Mouse (Mus musculus) forebrain, postnatal 0 days (tissue): ENCODE results near the gene Itpkb. TPM values are rescaled to one million over a fixed set of nuclear protein-coding genes. Genes with fewer than 3 reads are reported as not detected.

Experiments used
- ATAC-seq: fragments of 200-750 bp; cut with Nextera tagmentation; 2 replicates; pipeline ENCODE4 v1.8.0; 2017; ENCODE audit warnings: mild to moderate bottlenecking, moderate library complexity
- DNase-seq: peaks from one replicate; pipeline ENCODE4 v3.0.0-alpha.2; 2015
- H3K27ac ChIP-seq: fragments of 300-500 bp; sonication (generic); 2 replicates; pipeline ENCODE4 v1.5.1; 2014; ENCODE audit warnings: low read depth, mild to moderate bottlenecking, antibody characterized with exemption, low read length, moderate library complexity, mixed read lengths
- H3K27me3 ChIP-seq: fragments of 300-500 bp; sonication (generic); 2 replicates; pipeline ENCODE4 v1.6.1; 2014; ENCODE audit warnings: mild to moderate bottlenecking, low read length, mixed read lengths; ENCODE audit not compliant: insufficient read depth
- H3K36me3 ChIP-seq: fragments of 300-500 bp; sonication (generic); 2 replicates; pipeline ENCODE4 v1.6.1; 2014; ENCODE audit warnings: mild to moderate bottlenecking, moderate library complexity; ENCODE audit not compliant: insufficient read depth
- H3K4me1 ChIP-seq: fragments of 300-500 bp; sonication (generic); 2 replicates; pipeline ENCODE4 v1.6.1; 2014; ENCODE audit warnings: antibody characterized with exemption; ENCODE audit not compliant: insufficient read depth
- H3K4me2 ChIP-seq: fragments of 300-500 bp; sonication (generic); 2 replicates; pipeline ENCODE4 v1.6.1; 2014; ENCODE audit warnings: low read depth, mild to moderate bottlenecking, moderate library complexity
- H3K4me3 ChIP-seq: fragments of 300-500 bp; sonication (generic); 2 replicates; pipeline ENCODE4 v1.5.1; 2014; ENCODE audit warnings: low read depth, low read length, mixed read lengths
- H3K9ac ChIP-seq: fragments of 300-500 bp; sonication (generic); 2 replicates; pipeline ENCODE4 v1.6.1; 2014; ENCODE audit warnings: mild to moderate bottlenecking
- H3K9me3 ChIP-seq: fragments of 300-500 bp; sonication (generic); 2 replicates; pipeline ENCODE4 v1.6.1; 2016; ENCODE audit warnings: low read length
- CTCF ChIP-seq: sonication (generic); IDR thresholded peaks from 2 replicates; pipeline ENCODE4 v1.5.1; 2016; ENCODE audit warnings: antibody characterized with exemption, control low read depth, low read depth
- WGBS: fragments of 180-500 bp; shearing (Covaris S2); extraction: QIAGEN DNeasy Blood & Tissue Kit; methylation state at CpG from one replicate; pipeline ENCODE4 v1.1.7; 2014; 5-methylcytosine and 5-hydroxymethylcytosine counted together
- polyA plus RNA-seq: library from polyadenylated mRNA; unstranded; fragments of >200 nt; fragmentation: Nextera tagmentation; extraction: Ambion mirVana; gene quantifications from 2 replicates; pipeline ENCODE4 v1.2.1, GENCODE M21; 2015
- total RNA-seq: library from RNA; depleted of rRNA; stranded (reverse); fragments of >200 nt; gene quantifications from 2 replicates; pipeline ENCODE4 v1.2.3, GENCODE M21; 2014

Itpkb gene
- total and polyA plus RNA-seq, 2 experiments from 2014 or later = 1.9 to 6.4 TPM

DNA sequence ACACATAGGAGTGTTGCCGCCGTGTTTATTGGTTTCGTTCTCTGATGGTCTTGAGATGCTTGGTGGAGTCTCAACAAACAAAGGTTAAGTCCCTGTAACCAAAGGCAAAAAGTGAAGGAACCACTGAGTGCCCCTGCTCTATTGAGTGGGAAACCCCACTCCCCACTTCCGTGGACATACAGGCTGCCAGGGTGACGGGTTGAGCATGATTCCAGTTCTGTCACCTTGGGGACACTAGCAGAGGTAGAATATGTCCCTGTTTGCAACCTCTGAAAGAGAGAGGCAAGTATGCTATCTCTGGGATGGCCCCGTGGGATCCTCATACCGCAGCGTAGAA is 73.0 kb downstream of the Itpkb start:
- Histone ChIP-seq H3K9ac (no peak overlapping the region), H3K9me3 (no peaks in the 10 kb centered on the region), H3K4me1 (peaks cover 7% of the 10 kb centered on the region; the same call in 1 of the 2 replicates), H3K27me3 (no peaks in the 10 kb centered on the region), H3K27ac (0 out of 2 replicates have a peak overlapping the region, but pooled peaks have one; percentile 35), H3K4me2 (no peak overlapping the region), H3K4me3 (no peak overlapping the region), H3K36me3 (no peaks in the 10 kb centered on the region)
- TF ChIP-seq CTCF = no peak
- DNase-seq = no peak
- 93% methylated on average over 8 of the region's 8 CpGs for WGBS
- ATAC-seq = no peak

DNA sequence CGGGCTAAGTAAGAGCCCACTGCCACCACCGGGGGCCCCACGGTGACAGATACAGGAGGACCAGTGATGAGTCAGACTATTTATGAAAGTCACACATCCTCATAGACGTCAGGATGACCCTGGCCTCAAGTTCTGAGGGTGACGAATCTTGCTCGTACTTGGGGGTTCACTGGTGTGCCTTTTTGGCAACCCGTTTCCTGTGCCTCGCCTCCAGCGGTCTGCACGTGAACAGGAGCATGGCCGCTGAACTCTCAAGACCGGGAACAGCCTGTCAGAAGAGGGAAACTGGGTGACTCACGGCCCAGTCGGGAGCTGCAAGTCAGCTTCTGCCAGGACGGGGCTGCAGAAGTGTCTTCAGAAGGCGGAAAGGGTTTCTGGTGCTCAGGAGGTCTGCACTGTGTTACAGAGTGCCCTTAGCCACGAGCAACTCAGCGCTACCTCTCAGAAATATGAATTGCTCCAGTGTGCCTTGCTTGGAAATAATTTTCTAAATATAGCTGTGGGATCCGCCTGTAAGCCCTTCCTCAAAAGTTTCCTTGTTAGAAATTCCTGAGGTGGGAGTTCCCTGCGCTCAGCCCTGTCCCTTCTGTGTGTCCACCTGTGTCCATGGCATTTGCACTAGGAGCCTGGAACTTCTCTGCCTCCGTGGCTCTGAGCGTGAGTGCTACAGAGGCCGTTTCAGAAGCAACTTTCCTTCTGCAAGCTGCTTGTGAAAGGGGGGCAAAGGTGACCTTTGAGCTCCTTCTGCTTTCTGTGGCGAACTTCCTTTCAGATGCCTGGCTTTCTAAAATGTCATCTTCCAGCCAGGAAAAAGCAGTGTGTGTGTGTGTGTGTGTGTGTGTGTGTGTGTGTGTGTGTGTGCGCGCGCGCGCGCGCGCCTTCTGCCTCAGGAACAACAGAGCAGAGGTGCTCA is 73.7 kb downstream of the Itpkb start:
- H3K4me1 ChIP-seq = peaks cover 7% of the 10 kb centered on the region; the same call in 1 of the 2 replicates
- no peaks in the 10 kb centered on the region for H3K9me3 ChIP-seq
- H3K9ac ChIP-seq = no peak overlapping the region
- no peak overlapping the region for H3K4me3 ChIP-seq
- H3K27ac ChIP-seq = 0 out of 2 replicates have a peak overlapping the region, but pooled peaks have one; percentile 35
- no peak for DNase-seq
- no peak overlapping the region for H3K4me2 ChIP-seq
- TF ChIP-seq CTCF = no peak
- ATAC-seq = no peak
- 75% methylated on average over 32 of the region's 32 CpGs for WGBS
- H3K27me3 ChIP-seq = no peaks in the 10 kb centered on the region
- no peaks in the 10 kb centered on the region for H3K36me3 ChIP-seq

GRCm38 (mm10) chr1:180404706-180405105 is 74.4 kb downstream of the Itpkb start:
- Histone ChIP-seq H3K27ac (no peak overlapping the region), H3K9ac (no peak overlapping the region), H3K4me1 (peaks cover 7% of the 10 kb centered on the region; the same call in 1 of the 2 replicates), H3K27me3 (no peaks in the 10 kb centered on the region), H3K4me2 (no peak overlapping the region), H3K4me3 (no peak overlapping the region), H3K36me3 (no peaks in the 10 kb centered on the region), H3K9me3 (no peaks in the 10 kb centered on the region)
- TF ChIP-seq CTCF = no peak
- WGBS = 88% methylated on average over 3 of the region's 3 CpGs
- ATAC-seq = no peak
- no peak for DNase-seq

GRCm38 (mm10) chr1:180405576-180406335 is 75.5 kb downstream of the Itpkb start:
- H3K4me2 ChIP-seq = no peak overlapping the region

DNA sequence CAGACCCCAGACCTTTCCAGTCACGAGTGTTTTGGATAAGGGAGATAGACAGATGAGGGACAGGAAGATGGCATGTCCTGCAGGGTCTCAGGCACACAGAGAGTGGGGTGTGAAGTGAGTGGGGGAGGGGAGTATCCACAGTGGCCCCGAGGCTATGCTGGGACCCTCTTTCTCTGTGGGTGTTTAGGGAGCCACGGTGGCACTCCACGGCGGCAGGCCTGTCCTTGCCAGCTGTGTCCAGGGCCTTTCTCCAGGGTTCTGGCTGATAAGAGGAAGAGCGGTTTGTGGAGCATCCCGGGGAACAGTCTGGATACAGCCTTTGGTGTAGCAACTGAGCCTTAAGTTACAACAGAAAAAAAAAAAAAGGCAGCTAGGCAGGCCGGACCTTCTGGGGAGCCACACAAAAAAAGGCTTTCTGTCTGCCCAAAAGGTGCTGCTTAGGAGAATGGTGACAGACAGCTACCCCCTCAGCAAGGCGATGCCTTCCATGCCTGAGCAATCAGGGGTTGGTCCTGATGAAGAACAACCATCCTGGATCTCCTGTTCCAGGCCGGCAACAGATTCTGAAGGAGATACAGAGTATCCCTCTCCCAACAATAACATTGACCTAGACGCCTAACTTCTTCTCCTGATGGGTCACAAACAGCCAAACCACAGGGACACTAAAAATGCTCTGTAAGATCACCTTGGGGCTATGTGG is 76.2 kb downstream of the Itpkb start:
- Histone ChIP-seq H3K27me3 (no peaks in the 10 kb centered on the region), H3K4me2 (no peak overlapping the region)
- 78% methylated on average over 11 of the region's 11 CpGs for WGBS

More at GRCm38 (mm10) chr1:180405576-180406335, 75.5 kb downstream of the Itpkb start:
- H3K4me1 ChIP-seq = peaks cover 7% of the 10 kb centered on the region; the same call in 1 of the 2 replicates
- no peaks in the 10 kb centered on the region for H3K9me3 ChIP-seq
- H3K27ac ChIP-seq = no peak overlapping the region
- ATAC-seq (no peak), DNase-seq (no peak)
- no peak overlapping the region for H3K4me3 ChIP-seq
- H3K9ac ChIP-seq = no peak overlapping the region
- H3K36me3 ChIP-seq = no peaks in the 10 kb centered on the region
- TF ChIP-seq CTCF = no peak
- no peaks in the 10 kb centered on the region for H3K27me3 ChIP-seq
- 75% methylated on average over 9 of the region's 9 CpGs for WGBS

GRCm38 (mm10) chr1:180407171-180407671 is 76.9 kb downstream of the Itpkb start:
- no peaks in the 10 kb centered on the region for H3K27me3 ChIP-seq
- TF ChIP-seq CTCF = peak; percentile 84
- H3K9me3 ChIP-seq = no peaks in the 10 kb centered on the region
- 0 out of 2 replicates have a peak overlapping the region, but pooled peaks have one; percentile 3 for H3K4me3 ChIP-seq
- peak overlapping the region; percentile 25 for H3K4me2 ChIP-seq
- no peak overlapping the region for H3K9ac ChIP-seq
- DNase-seq (peak; percentile 88), ATAC-seq (peak; percentile 82)
- peaks cover 7% of the 10 kb centered on the region; the same call in 1 of the 2 replicates for H3K4me1 ChIP-seq
- no peak overlapping the region for H3K27ac ChIP-seq
- 14% methylated on average over 16 of the region's 16 CpGs for WGBS
- H3K36me3 ChIP-seq = no peaks in the 10 kb centered on the region

More for the DNA sequence above, 76.2 kb downstream of the Itpkb start:
- no peaks in the 10 kb centered on the region for H3K9me3 ChIP-seq
- H3K36me3 ChIP-seq = no peaks in the 10 kb centered on the region
- TF ChIP-seq CTCF = no peak
- H3K4me1 ChIP-seq = peaks cover 7% of the 10 kb centered on the region; the same call in 1 of the 2 replicates
- no peak overlapping the region for H3K4me3 ChIP-seq
- H3K27ac ChIP-seq = no peak overlapping the region
- no peak overlapping the region for H3K9ac ChIP-seq
- ATAC-seq (no peak), DNase-seq (no peak)
